Mouse (Mus musculus): ENCODE results near the gene Olfr1280. TPM values are rescaled to one million over a fixed set of nuclear protein-coding genes. Genes with fewer than 3 reads are reported as not detected.

Olfr1280 gene
- polyA plus RNA-seq (2012; rRNA removed), result not detected in 2 replicates

GRCm38 (mm10) chr2:111313717-111314116 is at the start of gene Olfr1280:
Gene Olfr1280 (plus strand): TSS chr2:111314017.

GRCm38 (mm10) chr2:111274006-111274405 is 39.8 kb upstream of the Olfr1280 start, which contains the start of gene Olfr1277:
Gene Olfr1277 (minus strand): TSS chr2:111274106.

GRCm38 (mm10) chr2:111289836-111290235 is 24.0 kb upstream of the Olfr1280 start, which contains the start of gene Olfr1278:
Gene Olfr1278 (plus strand): TSS chr2:111290136.

GRCm38 (mm10) chr2:111300374-111300773 is 13.4 kb upstream of the Olfr1280 start, which contains the start of gene Olfr1279:
Gene Olfr1279 (plus strand): TSS chr2:111300635.

GRCm38 (mm10) chr2:111326220-111326619 is 12.4 kb downstream of the Olfr1280 start, which contains the start of gene Olfr1281:
Gene Olfr1281 (plus strand): TSS chr2:111326520.

GRCm38 (mm10) chr2:111335976-111336375 is 22.2 kb downstream of the Olfr1280 start, which contains the start of gene Olfr1282:
Gene Olfr1282 (minus strand): TSS chr2:111336076.

GRCm38 (mm10) chr2:111366490-111366889 is 52.7 kb downstream of the Olfr1280 start, which contains the start of gene Olfr1283:
Gene Olfr1283 (plus strand): TSS chr2:111366790.

GRCm38 (mm10) chr2:111375222-111375621 is 61.4 kb downstream of the Olfr1280 start, which contains the start of gene Olfr1284:
Gene Olfr1284 (plus strand): TSS chr2:111375522.

Other genes starting within 250 kb of the Olfr1280 start
- gene Gm13941, start 208.0 kb upstream of the Olfr1280 start, polyA plus RNA-seq (2012; rRNA removed), result not detected in 2 replicates
- gene Gm15130, start 161.1 kb upstream of the Olfr1280 start, polyA plus RNA-seq (2012; rRNA removed), result not detected in 2 replicates
- not detected in 2 replicates for gene 4930430A15Rik, start 84.4 kb upstream of the Olfr1280 start, polyA plus RNA-seq (2012; rRNA removed)
- gene Olfr1275, start 78.7 kb upstream of the Olfr1280 start, polyA plus RNA-seq (2012; rRNA removed), result not detected in 2 replicates
- not detected in 2 replicates for gene Olfr1276, start 59.5 kb upstream of the Olfr1280 start, polyA plus RNA-seq (2012; rRNA removed)
- gene Olfr1277, start 39.9 kb upstream of the Olfr1280 start, polyA plus RNA-seq (2012; rRNA removed), result not detected in 2 replicates
- gene Olfr1278, start 23.9 kb upstream of the Olfr1280 start, polyA plus RNA-seq (2012; rRNA removed), result not detected in 2 replicates
- gene Olfr1279, start 13.4 kb upstream of the Olfr1280 start, polyA plus RNA-seq (2012; rRNA removed), result not detected in 2 replicates
- not detected in 2 replicates for gene Olfr1281, start 12.5 kb downstream of the Olfr1280 start, polyA plus RNA-seq (2012; rRNA removed)
- not detected in 2 replicates for gene Olfr1282, start 22.1 kb downstream of the Olfr1280 start, polyA plus RNA-seq (2012; rRNA removed)
- gene Olfr1283, start 52.8 kb downstream of the Olfr1280 start, polyA plus RNA-seq (2012; rRNA removed), result not detected in 2 replicates
- gene Olfr1284, start 61.5 kb downstream of the Olfr1280 start, polyA plus RNA-seq (2012; rRNA removed), result not detected in 2 replicates
- not detected in 2 replicates for gene Olfr1286, start 109.1 kb downstream of the Olfr1280 start, polyA plus RNA-seq (2012; rRNA removed)
- not detected in 2 replicates for gene Olfr1287, start 135.1 kb downstream of the Olfr1280 start, polyA plus RNA-seq (2012; rRNA removed)
- not detected in 2 replicates for gene Olfr1288, start 160.1 kb downstream of the Olfr1280 start, polyA plus RNA-seq (2012; rRNA removed)
- not detected in 2 replicates for gene Olfr1289, start 166.8 kb downstream of the Olfr1280 start, polyA plus RNA-seq (2012; rRNA removed)
- not detected in 2 replicates for gene Olfr1290, start 179.8 kb downstream of the Olfr1280 start, polyA plus RNA-seq (2012; rRNA removed)
- not detected in 2 replicates for gene Olfr1291-ps1, start 183.2 kb downstream of the Olfr1280 start, polyA plus RNA-seq (2012; rRNA removed)
- not detected in 2 replicates for gene Olfr1293-ps, start 211.2 kb downstream of the Olfr1280 start, polyA plus RNA-seq (2012; rRNA removed)
- not detected in 2 replicates for gene Olfr1294, start 226.3 kb downstream of the Olfr1280 start, polyA plus RNA-seq (2012; rRNA removed)